Mouse (Mus musculus): ENCODE data around the gene Tas2r119.

Gene Tas2r119

DNA sequence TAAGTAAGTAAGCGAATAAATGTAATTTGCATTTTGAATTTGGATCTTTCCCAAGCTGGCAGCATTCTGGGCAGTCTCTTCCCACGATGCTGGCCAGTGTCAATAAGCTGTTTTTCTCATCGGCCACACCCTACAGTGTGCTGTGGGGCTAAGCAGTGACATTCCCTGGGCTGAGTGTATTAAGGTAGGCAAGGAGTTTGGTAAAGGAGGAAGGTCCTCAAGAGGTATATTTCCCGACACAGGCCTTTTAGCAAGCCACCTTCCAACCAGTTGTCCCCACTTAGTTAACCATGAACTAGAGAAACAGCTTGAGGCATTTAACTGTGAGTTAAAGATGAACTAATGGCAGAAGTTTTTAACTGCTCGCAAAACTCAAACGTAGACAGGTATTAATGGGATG, 49.3 kb downstream of the Tas2r119 start:
- no peak for DNase-seq

DNA sequence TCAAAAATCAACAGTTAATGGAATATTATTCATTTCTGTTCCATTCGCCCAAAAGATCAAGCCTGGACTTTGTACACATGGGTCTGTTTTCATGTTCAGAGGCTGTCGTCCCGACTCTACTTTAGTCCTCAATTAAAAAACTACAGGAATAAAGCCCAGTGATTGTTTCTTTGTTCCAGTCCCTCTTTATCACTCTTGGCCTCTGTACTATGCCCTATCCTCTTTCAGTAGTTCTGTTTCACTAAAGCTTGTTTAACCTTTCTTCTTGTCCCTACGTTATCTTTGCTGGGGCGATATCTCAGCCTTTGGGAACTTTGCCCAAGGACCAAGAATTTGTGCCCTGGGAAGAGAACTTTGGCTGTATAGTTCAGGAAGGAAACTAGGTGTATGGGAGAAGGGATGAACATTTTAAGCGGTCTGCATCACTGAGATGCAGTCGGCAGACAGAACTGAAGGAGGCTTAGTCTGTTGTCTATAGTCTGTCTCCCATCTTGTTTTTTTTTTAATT, 49.9 kb downstream of the Tas2r119 start:
- no peak for DNase-seq

Measured in cerebellum, postnatal 14 days (tissue).